Comparison of ENCODE assay signal across 28 mouse cellular contexts in genomic region chr10:111433502-111433901, GRCm38 (mm10).
"Had no signal": no experiment of that assay in that cellular context is flagged by ENCODE, and none has a peak within 500 bp of the region (broad histone marks: within the 10 kb centered on the region; RNA-seq: fewer than 3 reads in every experiment).

No protein-coding gene starts in this region.

- H3K9ac ChIP-seq: heart, embryonic 12.5 days; hindbrain, embryonic 12.5 days; hindbrain, embryonic 14.5 days; intestine, embryonic 15.5 days; limb, embryonic 12.5 days; liver, embryonic 13.5 days; liver, embryonic 15.5 days; liver, postnatal 0 days had no signal

- H3K4me2 ChIP-seq: heart, embryonic 12.5 days; hindbrain, embryonic 12.5 days; hindbrain, embryonic 14.5 days; intestine, embryonic 15.5 days; limb, embryonic 12.5 days; liver, embryonic 11.5 days; liver, embryonic 13.5 days; liver, embryonic 15.5 days had no signal

- H3K27me3 ChIP-seq: heart, embryonic 12.5 days; hindbrain, embryonic 12.5 days; intestine, embryonic 15.5 days; limb, embryonic 12.5 days; liver, embryonic 13.5 days; liver, embryonic 15.5 days had no signal

- H3K36me3 ChIP-seq: heart, embryonic 10.5 days; heart, embryonic 12.5 days; hindbrain, embryonic 10.5 days; hindbrain, embryonic 12.5 days; intestine, embryonic 15.5 days; limb, embryonic 10.5 days; limb, embryonic 12.5 days; liver, embryonic 13.5 days; liver, embryonic 15.5 days had no signal

- ATAC-seq: hindbrain, embryonic 16.5 days; inflammation-experienced regulatory T-cells, adult 6 months; intestine, embryonic 15.5 days; intestine, postnatal 0 days; liver, postnatal 0 days had no signal

- DNase-seq: gastrocnemius, postnatal 10 days; gastrocnemius, postnatal 25 days; heart, adult 2 months; heart, postnatal 10 days; heart, postnatal 4 days; kidney, adult 18-20 months; kidney, adult 8-10 months; kidney, postnatal 10 days; kidney, postnatal 25 days; kidney, postnatal 4 days; layer of hippocampus, postnatal 36 days; liver; liver, embryonic 13.5 days; liver, postnatal 0 days had no signal

- H3K4me1 ChIP-seq: heart, embryonic 10.5 days; heart, embryonic 12.5 days; hindbrain, embryonic 10.5 days; hindbrain, embryonic 12.5 days; intestine, embryonic 15.5 days; limb, embryonic 10.5 days; limb, embryonic 12.5 days; liver, embryonic 13.5 days; liver, embryonic 15.5 days had no signal

- H3K27ac ChIP-seq: heart, adult 2 months; heart, embryonic 10.5 days; hindbrain, embryonic 10.5 days; hindbrain, embryonic 12.5 days; hindbrain, embryonic 14.5 days; intestine, embryonic 15.5 days; layer of hippocampus, adult 2 months; limb, embryonic 10.5 days; limb, embryonic 12.5 days; liver, embryonic 13.5 days; liver, embryonic 15.5 days had no signal

- H3K9me3 ChIP-seq: heart, embryonic 10.5 days; hindbrain, embryonic 10.5 days; hindbrain, embryonic 12.5 days; intestine, embryonic 15.5 days; limb, embryonic 10.5 days; limb, embryonic 12.5 days; liver, embryonic 13.5 days; liver, embryonic 15.5 days had no signal

- H3K4me3 ChIP-seq: heart, adult 2 months; heart, embryonic 10.5 days; heart, embryonic 12.5 days; hindbrain, embryonic 10.5 days; hindbrain, embryonic 12.5 days; intestine, embryonic 15.5 days; layer of hippocampus, adult 2 months; limb, embryonic 10.5 days; limb, embryonic 12.5 days; liver, embryonic 13.5 days; liver, embryonic 15.5 days had no signal
